Mouse (Mus musculus): ENCODE measurements around the gene Pih1d3. TPM values are rescaled to one million over a fixed set of nuclear protein-coding genes. Genes with fewer than 3 reads are reported as not detected.

The Pih1d3 gene
- not detected in 2 replicates for polyA plus RNA-seq (2015; fragmentation: Nextera tagmentation; extraction: Ambion mirVana)

- WGBS: 85% methylated on average over 7 of the region's 7 CpGs
- Histone ChIP-seq H3K9ac (no peak within 1 kb of the TSS), H3K27ac (replicated peaks) (no peak within 1 kb of the TSS), H3K36me3 (no peaks in the 10 kb centered on the region), H3K4me1 (replicated peaks) (no peaks in the 10 kb centered on the region), H3K27me3 (no peaks in the 10 kb centered on the region), H3K4me3 (no peak within 1 kb of the TSS), H3K4me2 (no peak within 1 kb of the TSS), H3K9me3 (no peaks in the 10 kb centered on the region)
- ATAC-seq (ENCODE audit: low FRiP score, low read depth): no peak
Observed at GRCm38 (mm10) chr1:31222564-31222963, at the start of gene Pih1d3, which contains the start of gene 4931428L18Rik. Gene Pih1d3 (plus strand): TSS chr1:31222838. Gene 4931428L18Rik (minus strand): TSS chr1:31222684.

- Histone ChIP-seq H3K36me3 (no peaks in the 10 kb centered on the region), H3K4me3 (no peak overlapping the region), H3K9me3 (no peaks in the 10 kb centered on the region), H3K27me3 (no peaks in the 10 kb centered on the region), H3K9ac (no peak overlapping the region), H3K27ac (replicated peaks) (no peak overlapping the region), H3K4me2 (no peak overlapping the region), H3K4me1 (replicated peaks) (no peaks in the 10 kb centered on the region)
- WGBS: 78% methylated on average over 3 of the region's 3 CpGs
- no peak for ATAC-seq (ENCODE audit: low FRiP score, low read depth)
Observed at GRCm38 (mm10) chr1:31175401-31175800, 47.2 kb upstream of the Pih1d3 start.

GRCm38 (mm10) chr1:31176101-31176500, 46.5 kb upstream of the Pih1d3 start, which contains the start of gene Lgsn:
Gene Lgsn (plus strand): TSS chr1:31176401.
- Histone ChIP-seq H3K4me3 (no peak within 1 kb of the TSS), H3K4me2 (no peak within 1 kb of the TSS), H3K9me3 (no peaks in the 10 kb centered on the region), H3K36me3 (no peaks in the 10 kb centered on the region), H3K27ac (replicated peaks) (no peak within 1 kb of the TSS), H3K27me3 (no peaks in the 10 kb centered on the region), H3K4me1 (replicated peaks) (no peaks in the 10 kb centered on the region), H3K9ac (no peak within 1 kb of the TSS)
- 74% methylated on average over 5 of the region's 5 CpGs for WGBS
- no peak for ATAC-seq (ENCODE audit: low FRiP score, low read depth)

GRCm38 (mm10) chr1:31178264-31178663, 44.4 kb upstream of the Pih1d3 start:
- Histone ChIP-seq H3K36me3 (no peaks in the 10 kb centered on the region), H3K27ac (replicated peaks) (no peak overlapping the region), H3K9ac (no peak overlapping the region), H3K9me3 (no peaks in the 10 kb centered on the region), H3K4me1 (replicated peaks) (no peaks in the 10 kb centered on the region), H3K4me2 (no peak overlapping the region), H3K27me3 (no peaks in the 10 kb centered on the region), H3K4me3 (no peak overlapping the region)
- peak; percentile 56; the same call in 1 of the 2 replicates for ATAC-seq (ENCODE audit: low FRiP score, low read depth)
- WGBS: 34% methylated on average over 1 of the region's 1 CpGs

GRCm38 (mm10) chr1:31190237-31190866, 32.3 kb upstream of the Pih1d3 start:
- Histone ChIP-seq H3K27ac (replicated peaks) (no peak overlapping the region), H3K4me2 (no peak overlapping the region), H3K4me3 (no peak overlapping the region), H3K4me1 (replicated peaks) (no peaks in the 10 kb centered on the region), H3K9me3 (no peaks in the 10 kb centered on the region), H3K9ac (no peak overlapping the region), H3K36me3 (no peaks in the 10 kb centered on the region), H3K27me3 (no peaks in the 10 kb centered on the region)
- no peak for ATAC-seq (ENCODE audit: low FRiP score, low read depth)
- WGBS: 84% methylated on average over 10 of the region's 10 CpGs

GRCm38 (mm10) chr1:31195633-31196032, 27.0 kb upstream of the Pih1d3 start:
- no peaks in the 10 kb centered on the region for H3K4me1 ChIP-seq (replicated peaks)
- no peak overlapping the region for H3K9ac ChIP-seq
- H3K27me3 ChIP-seq: no peaks in the 10 kb centered on the region
- H3K4me2 ChIP-seq: no peak overlapping the region
- no peaks in the 10 kb centered on the region for H3K9me3 ChIP-seq
- no peak overlapping the region for H3K27ac ChIP-seq (replicated peaks)
- no peak overlapping the region for H3K4me3 ChIP-seq
- 75% methylated on average over 1 of the region's 1 CpGs for WGBS
- H3K36me3 ChIP-seq: no peaks in the 10 kb centered on the region
- ATAC-seq (ENCODE audit: low FRiP score, low read depth): no peak

- no peaks in the 10 kb centered on the region for H3K9me3 ChIP-seq
- no peaks in the 10 kb centered on the region for H3K36me3 ChIP-seq
- H3K27ac ChIP-seq (replicated peaks): no peak overlapping the region
- no peak overlapping the region for H3K4me2 ChIP-seq
- H3K4me3 ChIP-seq: no peak overlapping the region
- no peak overlapping the region for H3K9ac ChIP-seq
- no peaks in the 10 kb centered on the region for H3K4me1 ChIP-seq (replicated peaks)
- ATAC-seq (ENCODE audit: low FRiP score, low read depth): no peak
- whole genome bisulfite sequencing: 63% methylated on average over 3 of the region's 3 CpGs
- no peaks in the 10 kb centered on the region for H3K27me3 ChIP-seq
Observed at GRCm38 (mm10) chr1:31196959-31197358, 25.7 kb upstream of the Pih1d3 start.

- no peak overlapping the region for H3K4me3 ChIP-seq
- 92% methylated on average over 10 of the region's 10 CpGs for WGBS
- no peak overlapping the region for H3K4me2 ChIP-seq
- no peaks in the 10 kb centered on the region for H3K27me3 ChIP-seq
- no peak overlapping the region for H3K27ac ChIP-seq (replicated peaks)
- no peaks in the 10 kb centered on the region for H3K9me3 ChIP-seq
- no peaks in the 10 kb centered on the region for H3K36me3 ChIP-seq
- H3K4me1 ChIP-seq (replicated peaks): no peaks in the 10 kb centered on the region
- no peak for ATAC-seq (ENCODE audit: low FRiP score, low read depth)
- H3K9ac ChIP-seq: no peak overlapping the region
Observed at GRCm38 (mm10) chr1:31203771-31204170, 18.9 kb upstream of the Pih1d3 start.

GRCm38 (mm10) chr1:31205346-31205745, 17.3 kb upstream of the Pih1d3 start:
- 61% methylated on average over 7 of the region's 7 CpGs for WGBS

GRCm38 (mm10) chr1:31205770-31206169, 16.9 kb upstream of the Pih1d3 start:
- WGBS: 82% methylated on average over 3 of the region's 3 CpGs
- Histone ChIP-seq H3K4me1 (replicated peaks) (no peaks in the 10 kb centered on the region), H3K36me3 (no peaks in the 10 kb centered on the region), H3K4me3 (no peak overlapping the region), H3K27ac (replicated peaks) (no peak overlapping the region), H3K4me2 (no peak overlapping the region), H3K9ac (no peak overlapping the region), H3K27me3 (no peaks in the 10 kb centered on the region), H3K9me3 (no peaks in the 10 kb centered on the region)
- no peak for ATAC-seq (ENCODE audit: low FRiP score, low read depth)

More at GRCm38 (mm10) chr1:31205346-31205745, 17.3 kb upstream of the Pih1d3 start:
- Histone ChIP-seq H3K4me3 (no peak overlapping the region), H3K27me3 (no peaks in the 10 kb centered on the region), H3K9me3 (no peaks in the 10 kb centered on the region), H3K36me3 (no peaks in the 10 kb centered on the region), H3K4me2 (no peak overlapping the region), H3K27ac (replicated peaks) (no peak overlapping the region), H3K9ac (no peak overlapping the region), H3K4me1 (replicated peaks) (no peaks in the 10 kb centered on the region)
- ATAC-seq (ENCODE audit: low FRiP score, low read depth): no peak

GRCm38 (mm10) chr1:31210144-31210543, 12.5 kb upstream of the Pih1d3 start:
- WGBS: under 1% methylated on average over 5 of the region's 5 CpGs
- H3K4me2 ChIP-seq: no peak overlapping the region
- no peaks in the 10 kb centered on the region for H3K4me1 ChIP-seq (replicated peaks)
- H3K27me3 ChIP-seq: no peaks in the 10 kb centered on the region
- H3K27ac ChIP-seq (replicated peaks): no peak overlapping the region
- H3K4me3 ChIP-seq: no peak overlapping the region
- ATAC-seq (ENCODE audit: low FRiP score, low read depth): peak; percentile 79; the same call in 1 of the 2 replicates
- H3K36me3 ChIP-seq: no peaks in the 10 kb centered on the region
- H3K9me3 ChIP-seq: no peaks in the 10 kb centered on the region
- H3K9ac ChIP-seq: no peak overlapping the region

GRCm38 (mm10) chr1:31214831-31215230, 7.8 kb upstream of the Pih1d3 start:
- Histone ChIP-seq H3K9ac (no peak overlapping the region), H3K27ac (replicated peaks) (no peak overlapping the region), H3K27me3 (no peaks in the 10 kb centered on the region), H3K4me3 (no peak overlapping the region), H3K4me2 (no peak overlapping the region), H3K36me3 (no peaks in the 10 kb centered on the region), H3K4me1 (replicated peaks) (no peaks in the 10 kb centered on the region), H3K9me3 (no peaks in the 10 kb centered on the region)
- no peak for ATAC-seq (ENCODE audit: low FRiP score, low read depth)
- 90% methylated on average over 1 of the region's 1 CpGs for WGBS
